ENCODE assay signal across 16 mouse cellular contexts in the genomic region with DNA sequence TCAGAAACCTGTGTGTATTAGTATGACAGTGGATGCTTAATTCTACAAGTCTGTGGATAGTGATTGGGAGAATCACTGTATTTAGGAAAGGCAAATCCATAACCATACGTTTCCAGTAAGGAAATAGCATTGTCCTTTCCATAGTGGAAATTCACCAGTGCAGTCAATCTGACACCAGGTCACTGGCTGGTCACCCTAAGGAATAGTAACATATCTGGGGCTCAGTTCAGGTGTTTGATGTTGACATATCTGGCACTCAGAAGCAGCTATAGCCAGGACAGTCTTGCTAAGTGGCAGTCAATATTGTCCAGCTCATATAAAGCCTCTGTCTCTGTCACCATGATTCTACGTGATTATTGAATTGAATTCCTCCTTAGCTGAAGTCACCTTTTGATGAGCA.
"Had no signal": no experiment of that assay in that cellular context is flagged by ENCODE, and none has a peak within 500 bp of the region (broad histone marks: within the 10 kb centered on the region; RNA-seq: fewer than 3 reads in every experiment).

No protein-coding gene starts in this region.

- H3K4me2 ChIP-seq: neural tube, embryonic 13.5 days; neural tube, embryonic 15.5 days; stomach, embryonic 15.5 days had no signal

- H3K27me3 ChIP-seq: neural tube, embryonic 13.5 days; neural tube, embryonic 15.5 days; stomach, embryonic 15.5 days had no signal

- H3K36me3 ChIP-seq: neural tube, embryonic 13.5 days; neural tube, embryonic 15.5 days; stomach, embryonic 15.5 days had no signal

- DNase-seq: retina, postnatal 1 day; right cerebral cortex, adult 18-20 months; right cerebral cortex, postnatal 14 days; right cerebral cortex, postnatal 25 days; right cerebral cortex, postnatal 4 days; spleen, adult 18-20 months; thymus, adult 18-20 months; thymus, adult 2 months; thymus, postnatal 14 days; thymus, postnatal 25 days; thymus, postnatal 36 days; thymus, postnatal 4 days had no signal

- H3K4me3 ChIP-seq: neural tube, embryonic 13.5 days; neural tube, embryonic 15.5 days; stomach, embryonic 15.5 days had no signal

- H3K4me1 ChIP-seq: neural tube, embryonic 13.5 days; neural tube, embryonic 15.5 days; stomach, embryonic 15.5 days had no signal

- H3K9ac ChIP-seq: neural tube, embryonic 13.5 days; neural tube, embryonic 15.5 days; stomach, embryonic 15.5 days had no signal

- H3K27ac ChIP-seq: neural tube, embryonic 13.5 days; neural tube, embryonic 15.5 days; stomach, embryonic 15.5 days; stomach, postnatal 0 days had no signal

- H3K9me3 ChIP-seq: neural tube, embryonic 13.5 days; neural tube, embryonic 15.5 days; stomach, embryonic 15.5 days had no signal
